Mouse (Mus musculus) right cerebral cortex, adult 18-20 months (tissue): Measurements from ENCODE around the gene Gm3383.
"Not testable (repeated sequence)": the region's sequence is repeated elsewhere in the genome, so short reads cannot be mapped to it uniquely, and the experiment has no call there.

ENCODE experiments used
- DNase-seq: peaks from one replicate; pipeline ENCODE4 v3.0.0; 2022; ENCODE audit warnings: mixed read lengths

Gene Gm3383

GRCm38 (mm10) chr14:5807882-5808281 lies at the start of gene Gm3383:
Gene Gm3383 (minus strand): TSS chr14:5807982.
- DNase-seq, result not testable (repeated sequence)

- not testable (repeated sequence) for DNase-seq
Measured at GRCm38 (mm10) chr14:5855911-5856310, 48.1 kb upstream of the Gm3383 start.

- DNase-seq, result not testable (repeated sequence)
Measured at GRCm38 (mm10) chr14:5830229-5830628, 22.4 kb upstream of the Gm3383 start, which contains the start of gene Gm3424. Gene Gm3424 (minus strand): TSS chr14:5830329.

GRCm38 (mm10) chr14:5812699-5813356 lies 5.0 kb upstream of the Gm3383 start:
- DNase-seq, result not testable (repeated sequence)

GRCm38 (mm10) chr14:5741477-5741876 lies 66.3 kb downstream of the Gm3383 start, which contains the start of gene Gm3373:
Gene Gm3373 (minus strand): TSS chr14:5741577.
- not testable (repeated sequence) for DNase-seq

GRCm38 (mm10) chr14:5687357-5687756 lies 120.4 kb downstream of the Gm3383 start, which contains the start of gene Gm9603:
Gene Gm9603 (minus strand): TSS chr14:5687457.
- not testable (repeated sequence) for DNase-seq

- DNase-seq, result not testable (repeated sequence)
Measured at GRCm38 (mm10) chr14:5632928-5633327, 174.9 kb downstream of the Gm3383 start, which contains the start of gene Gm8265. Gene Gm8265 (minus strand): TSS chr14:5633028.
